Mouse (Mus musculus): ENCODE data around the gene Pqlc2.

DNA sequence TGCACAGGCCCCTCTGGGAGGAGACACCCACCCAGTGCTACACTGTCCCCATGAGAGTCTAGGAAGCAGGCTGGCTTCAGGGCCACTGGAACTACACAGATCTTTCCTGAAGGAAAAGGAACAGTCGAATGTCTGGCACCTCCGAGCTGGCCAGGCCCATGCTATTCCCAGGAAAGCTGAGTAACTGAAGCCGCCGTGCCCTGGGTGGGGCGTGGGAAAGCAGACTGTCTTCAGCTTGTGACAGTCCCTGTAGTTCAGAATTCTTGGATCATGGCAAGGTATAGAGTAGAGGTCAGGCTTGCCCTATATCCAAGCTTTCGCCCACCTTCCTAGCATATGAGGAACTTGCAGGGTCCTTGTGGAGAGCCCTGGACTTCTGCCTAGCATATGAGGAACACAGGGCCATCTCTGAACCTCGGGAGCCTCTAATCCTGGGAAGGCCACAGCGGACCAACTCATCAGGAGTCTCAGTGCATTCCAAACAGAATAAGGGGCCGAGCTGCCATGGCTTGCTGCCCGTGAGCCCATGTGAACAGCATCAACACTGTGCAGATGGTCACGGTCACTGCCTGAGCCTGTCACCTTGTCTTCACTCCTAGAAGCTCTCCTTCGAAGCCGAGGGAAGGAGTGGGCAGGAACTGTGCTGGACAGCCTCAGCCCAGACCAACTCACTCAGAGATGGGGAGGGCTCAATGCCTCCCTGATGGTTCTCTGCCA is 44.6 kb downstream of the Pqlc2 start:
- no peak for TF ChIP-seq POLR2A (IDR thresholded peaks at IDR 0.05; ENCODE audit: extremely low read depth, insufficient read depth, low read length)
- TF ChIP-seq CTCF (IDR thresholded peaks at IDR 0.05; ENCODE audit: extremely low read depth, insufficient read depth, low read length), result no peak
